Mouse (Mus musculus) lung, postnatal 0 days (tissue): ENCODE data around the gene Ddr2.

ENCODE experiments used
- CTCF ChIP-seq: IDR thresholded peaks from 2 replicates; pipeline ENCODE4 v1.5.1; 2016; ENCODE audit warnings: antibody characterized with exemption, mild to moderate bottlenecking
- EP300 ChIP-seq: IDR thresholded peaks from 2 replicates; pipeline ENCODE4 v1.6.1; 2016; ENCODE audit warnings: antibody characterized with exemption, mild to moderate bottlenecking, control low read depth

DNA sequence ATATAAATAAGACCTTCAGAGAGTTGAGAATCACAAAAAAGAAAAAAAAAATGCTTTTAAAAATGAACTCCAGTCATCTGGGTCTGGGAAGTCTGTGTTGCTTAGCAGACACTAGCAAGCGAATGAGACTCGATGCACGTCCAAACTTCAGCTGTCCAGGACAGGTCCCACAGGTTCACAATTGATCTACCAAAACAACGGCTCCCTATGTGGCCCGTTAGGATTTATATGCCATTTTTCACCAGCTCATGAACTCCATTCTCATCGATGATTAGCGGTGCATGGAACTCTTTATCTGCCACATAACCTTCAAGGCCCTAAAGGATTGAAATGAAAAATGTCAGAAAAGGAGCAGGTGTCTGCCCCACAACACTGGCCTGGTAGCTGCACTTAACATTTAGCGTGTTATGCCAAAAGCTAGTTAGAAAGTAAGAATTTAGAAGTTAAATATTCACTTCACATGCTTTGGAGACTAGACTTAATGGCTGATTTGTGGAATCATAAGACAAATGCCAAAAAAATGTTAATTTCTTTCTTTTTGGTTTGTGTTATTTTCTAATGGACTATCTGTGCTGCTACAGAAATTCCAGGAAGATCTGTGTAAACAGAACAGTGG is 31.8 kb upstream of the Ddr2 start:
- TF ChIP-seq CTCF (no peak), EP300 (no peak)
